Mouse (Mus musculus) E14TG2a.4 (cell line): ENCODE results near the gene Ndufaf8.

Experiments used
- H3K27me3 ChIP-seq: 2 replicates; pipeline ENCODE4 v1.6.1; 2014; ENCODE audit warnings: low read length, control low read depth; ENCODE audit not compliant: insufficient read depth
- H3K36me3 ChIP-seq: 2 replicates; pipeline ENCODE4 v1.6.1; 2014; ENCODE audit warnings: low read length, control low read depth; ENCODE audit not compliant: insufficient read depth
- H3K4me1 ChIP-seq: replicated peaks from 2 replicates; pipeline ENCODE4 v1.6.1; 2014; ENCODE audit warnings: low read depth, low read length, control low read depth
- H3K4me3 ChIP-seq: replicated peaks from 2 replicates; pipeline ENCODE4 v1.5.1; 2014; ENCODE audit warnings: mild to moderate bottlenecking, low read length
- H3K9me3 ChIP-seq: 2 replicates; pipeline ENCODE4 v1.6.1; 2014; ENCODE audit warnings: low read length, control low read depth
- CTCF ChIP-seq: conservative IDR thresholded peaks from 2 replicates; pipeline ENCODE4 v1.5.1; 2014; ENCODE audit warnings: low read length
- NANOG ChIP-seq: IDR thresholded peaks from 2 replicates; pipeline ENCODE4 v1.6.1; 2014; ENCODE audit warnings: borderline replicate concordance, low read length, mixed read lengths
- POU5F1 ChIP-seq: IDR thresholded peaks from 2 replicates; pipeline ENCODE4 v1.6.1; 2014; ENCODE audit warnings: low read length, borderline replicate concordance

Gene Ndufaf8

DNA sequence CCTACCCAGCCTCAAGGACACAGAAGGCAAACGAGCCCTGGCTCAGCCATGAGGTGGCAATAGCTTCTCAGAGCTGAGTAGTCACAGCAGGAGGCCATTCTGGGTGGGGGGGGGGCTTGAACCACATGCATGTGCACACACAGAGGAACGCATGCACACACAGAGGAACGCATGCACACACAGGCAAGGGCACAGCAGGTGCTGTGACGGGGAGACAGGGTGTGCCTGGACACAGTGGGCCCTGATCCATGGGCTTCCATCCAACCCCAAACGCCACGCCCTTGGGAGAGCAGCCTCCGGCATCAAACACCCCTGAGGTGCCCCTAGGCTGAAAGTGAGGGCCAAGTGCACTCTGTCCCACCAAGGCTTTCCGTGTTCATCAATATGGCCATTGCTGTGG is 37.5 kb downstream of the Ndufaf8 start:
- H3K9me3 ChIP-seq, result no peaks in the 10 kb centered on the region
- peaks cover 92% of the 10 kb centered on the region for H3K36me3 ChIP-seq
- no peak overlapping the region for H3K4me3 ChIP-seq
- peaks cover 68% of the 10 kb centered on the region for H3K4me1 ChIP-seq
- no peaks in the 10 kb centered on the region for H3K27me3 ChIP-seq
- no peak for TF ChIP-seq NANOG
- no peak for TF ChIP-seq CTCF
- no peak for TF ChIP-seq POU5F1

DNA sequence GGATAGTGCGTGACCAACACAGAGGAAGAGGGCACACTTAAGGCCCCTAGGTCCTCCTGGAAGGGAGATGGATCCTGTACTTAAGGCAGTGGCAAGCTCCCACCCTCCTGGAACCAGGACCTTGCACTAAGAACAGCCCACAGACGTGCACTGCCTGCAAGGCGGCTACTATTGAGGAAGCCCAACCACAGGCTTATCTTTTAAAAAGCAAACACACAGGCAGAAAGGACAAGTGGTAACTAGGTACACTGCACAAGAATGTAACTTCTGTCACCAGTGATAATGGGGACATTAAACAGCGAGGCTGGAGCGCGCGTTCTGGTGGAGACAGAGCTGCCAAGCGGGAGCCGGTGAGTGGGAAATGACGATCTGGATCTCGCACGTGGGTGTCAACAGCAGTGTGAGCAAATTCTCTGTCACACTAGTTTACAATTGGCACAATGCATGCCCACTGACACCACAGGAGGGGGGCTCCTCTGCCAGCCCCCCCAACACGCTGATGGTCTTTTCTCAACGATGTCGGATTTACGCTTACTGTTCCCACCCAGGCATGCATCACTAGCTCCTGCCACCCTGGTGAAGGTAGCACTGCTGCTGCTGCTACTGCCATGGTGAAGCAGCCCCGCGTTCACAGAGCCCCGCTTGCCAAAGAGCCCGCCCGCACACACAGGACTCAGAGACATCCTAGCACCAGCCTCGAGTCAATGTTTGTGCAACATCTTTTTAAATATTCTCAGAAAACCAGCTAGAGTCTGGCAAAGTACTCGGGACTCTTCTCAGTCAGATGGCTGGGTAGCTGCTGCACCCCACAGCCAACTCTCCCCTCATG is 38.3 kb downstream of the Ndufaf8 start:
- H3K9me3 ChIP-seq, result no peaks in the 10 kb centered on the region
- peaks cover 84% of the 10 kb centered on the region for H3K36me3 ChIP-seq
- peaks cover 75% of the 10 kb centered on the region for H3K4me1 ChIP-seq
- no peak overlapping the region for H3K4me3 ChIP-seq
- H3K27me3 ChIP-seq, result no peaks in the 10 kb centered on the region
- TF ChIP-seq CTCF, result no peak
- no peak for TF ChIP-seq POU5F1
- no peak for TF ChIP-seq NANOG

DNA sequence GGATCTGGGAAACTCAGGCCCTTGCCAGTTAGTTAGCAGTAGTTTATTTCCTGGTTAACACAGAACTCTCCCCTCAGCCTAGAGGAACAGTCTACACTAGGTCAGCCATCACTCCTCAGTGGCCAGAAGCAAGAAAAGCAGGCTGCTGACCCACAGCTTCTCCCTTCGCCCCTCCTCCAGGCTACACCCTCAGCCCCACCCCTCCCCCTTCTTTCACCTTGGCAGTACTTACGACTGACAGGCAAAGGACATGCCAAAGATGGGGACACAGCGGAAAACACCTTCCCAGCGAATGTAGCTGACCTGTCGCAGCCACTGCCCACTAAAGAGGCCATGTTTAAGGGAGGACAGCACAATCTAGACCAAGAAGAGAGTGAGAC is 38.9 kb downstream of the Ndufaf8 start:
- Histone ChIP-seq H3K27me3 (no peaks in the 10 kb centered on the region), H3K36me3 (peaks cover 78% of the 10 kb centered on the region), H3K9me3 (no peaks in the 10 kb centered on the region), H3K4me1 (peaks cover 81% of the 10 kb centered on the region), H3K4me3 (no peak overlapping the region)
- no peak for TF ChIP-seq POU5F1
- TF ChIP-seq CTCF, result no peak
- no peak for TF ChIP-seq NANOG

DNA sequence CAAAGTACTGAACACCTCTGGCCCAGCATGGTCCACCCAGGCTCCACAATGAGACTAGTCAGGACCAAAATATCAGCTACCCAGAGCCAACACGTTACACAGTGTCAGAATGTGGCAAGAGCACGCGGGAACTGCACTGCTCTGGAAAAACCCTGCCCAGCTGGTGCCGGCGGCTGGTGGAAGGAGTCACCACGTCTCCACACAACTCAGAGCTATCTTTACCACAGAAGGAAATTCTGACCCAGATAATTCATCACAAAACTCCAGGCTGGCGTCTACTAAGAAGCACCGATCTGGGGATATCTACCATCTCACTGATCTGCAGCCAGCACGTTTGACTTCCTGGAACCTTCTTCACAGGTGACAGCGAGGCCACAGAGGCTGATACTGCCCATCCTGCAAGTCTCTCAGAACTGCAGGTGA is 40.6 kb downstream of the Ndufaf8 start:
- Histone ChIP-seq H3K4me3 (no peak overlapping the region), H3K9me3 (no peaks in the 10 kb centered on the region), H3K36me3 (peaks cover 75% of the 10 kb centered on the region), H3K4me1 (peaks cover 91% of the 10 kb centered on the region), H3K27me3 (no peaks in the 10 kb centered on the region)
- TF ChIP-seq CTCF (no peak), POU5F1 (no peak), NANOG (no peak)

DNA sequence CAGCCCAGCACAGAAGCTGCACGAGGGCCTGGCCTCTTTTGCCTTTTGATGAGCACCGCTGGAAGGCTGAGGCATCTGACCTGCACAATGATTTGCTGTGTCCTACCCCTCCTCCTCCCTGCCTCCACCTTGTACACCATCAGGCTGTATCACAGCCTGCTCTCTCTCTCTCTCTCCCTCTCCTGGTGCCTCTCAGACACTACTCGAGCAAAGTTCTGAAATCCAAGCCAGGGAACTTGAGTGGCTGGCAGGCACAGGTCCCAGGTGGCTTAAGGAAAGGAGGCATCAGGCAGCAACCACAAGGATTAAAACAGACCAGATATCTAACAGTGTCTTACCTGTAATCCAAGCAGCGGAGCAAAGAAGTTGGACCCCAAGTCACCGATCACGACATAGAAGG is 41.5 kb downstream of the Ndufaf8 start:
- peaks cover 75% of the 10 kb centered on the region for H3K36me3 ChIP-seq
- H3K27me3 ChIP-seq, result no peaks in the 10 kb centered on the region
- TF ChIP-seq NANOG (no peak), POU5F1 (no peak), CTCF (no peak)
- no peak overlapping the region for H3K4me3 ChIP-seq
- peaks cover 91% of the 10 kb centered on the region for H3K4me1 ChIP-seq
- no peaks in the 10 kb centered on the region for H3K9me3 ChIP-seq

DNA sequence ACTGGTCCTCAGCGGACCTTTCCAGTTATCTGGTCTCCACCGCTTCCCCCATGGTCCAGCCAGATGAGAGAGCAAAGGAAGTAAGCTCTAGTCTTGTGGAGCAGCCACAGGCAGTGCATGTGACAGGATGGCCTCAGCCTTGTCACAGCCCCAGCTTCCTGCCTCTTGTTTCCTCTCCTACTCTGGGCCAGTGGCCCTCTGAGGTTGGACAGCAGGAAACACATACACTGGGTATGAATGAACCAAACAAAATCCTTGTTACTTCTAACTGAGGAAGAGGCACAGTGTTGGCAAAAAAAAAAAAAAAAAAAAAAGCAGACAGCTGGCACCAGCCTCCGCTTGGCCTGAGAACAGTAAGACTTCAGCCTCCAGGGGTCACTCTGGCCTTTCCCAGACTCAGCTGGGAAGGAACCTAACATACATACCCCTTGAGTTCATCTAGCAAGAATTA is 43.9 kb downstream of the Ndufaf8 start:
- peaks cover 92% of the 10 kb centered on the region for H3K4me1 ChIP-seq
- no peaks in the 10 kb centered on the region for H3K27me3 ChIP-seq
- H3K9me3 ChIP-seq, result no peaks in the 10 kb centered on the region
- H3K4me3 ChIP-seq, result no peak overlapping the region
- no peak for TF ChIP-seq CTCF
- no peak for TF ChIP-seq POU5F1
- no peak for TF ChIP-seq NANOG
- peaks cover 78% of the 10 kb centered on the region for H3K36me3 ChIP-seq

DNA sequence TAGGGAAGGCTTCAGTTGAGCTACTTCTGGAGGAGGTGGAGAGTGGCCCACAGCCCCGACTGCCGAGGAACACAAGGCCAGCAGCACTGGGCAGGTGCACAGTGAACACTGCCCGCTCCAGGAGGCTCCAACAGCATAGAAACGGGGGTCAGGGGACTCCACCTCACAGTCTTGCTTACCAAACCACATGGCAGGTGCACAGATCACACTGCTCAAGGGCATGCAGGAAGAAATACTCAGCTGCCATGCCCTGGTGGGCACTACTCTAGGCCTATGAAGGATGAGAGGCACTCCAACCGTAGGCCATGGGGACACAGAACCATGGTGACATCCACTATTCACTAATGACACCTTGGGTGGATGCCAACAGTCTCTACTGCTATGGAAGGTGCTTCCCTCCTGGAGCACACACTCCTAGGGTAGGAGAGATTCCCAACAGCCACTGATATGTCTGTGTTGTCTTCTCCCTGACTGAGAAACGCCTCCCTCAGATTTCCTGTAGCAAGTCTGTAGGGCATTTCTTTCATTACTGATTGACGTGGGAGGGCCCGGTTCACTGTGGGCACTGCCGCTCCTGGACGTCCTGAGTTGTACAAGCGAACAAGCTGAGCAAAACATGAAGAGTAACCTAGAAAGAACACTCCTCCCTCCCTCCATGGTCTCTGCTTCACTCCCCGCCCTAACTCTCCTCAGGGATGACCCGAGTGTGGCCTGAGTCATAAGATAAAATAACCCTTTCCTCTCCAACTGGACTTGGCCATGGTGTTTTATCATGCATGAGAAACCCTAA is 45.2 kb downstream of the Ndufaf8 start:
- TF ChIP-seq NANOG, result no peak
- TF ChIP-seq CTCF, result no peak
- TF ChIP-seq POU5F1, result no peak
- H3K9me3 ChIP-seq, result no peaks in the 10 kb centered on the region
- peaks cover 91% of the 10 kb centered on the region for H3K4me1 ChIP-seq
- H3K27me3 ChIP-seq, result no peaks in the 10 kb centered on the region
- peaks cover 67% of the 10 kb centered on the region for H3K36me3 ChIP-seq
- H3K4me3 ChIP-seq, result no peak overlapping the region

DNA sequence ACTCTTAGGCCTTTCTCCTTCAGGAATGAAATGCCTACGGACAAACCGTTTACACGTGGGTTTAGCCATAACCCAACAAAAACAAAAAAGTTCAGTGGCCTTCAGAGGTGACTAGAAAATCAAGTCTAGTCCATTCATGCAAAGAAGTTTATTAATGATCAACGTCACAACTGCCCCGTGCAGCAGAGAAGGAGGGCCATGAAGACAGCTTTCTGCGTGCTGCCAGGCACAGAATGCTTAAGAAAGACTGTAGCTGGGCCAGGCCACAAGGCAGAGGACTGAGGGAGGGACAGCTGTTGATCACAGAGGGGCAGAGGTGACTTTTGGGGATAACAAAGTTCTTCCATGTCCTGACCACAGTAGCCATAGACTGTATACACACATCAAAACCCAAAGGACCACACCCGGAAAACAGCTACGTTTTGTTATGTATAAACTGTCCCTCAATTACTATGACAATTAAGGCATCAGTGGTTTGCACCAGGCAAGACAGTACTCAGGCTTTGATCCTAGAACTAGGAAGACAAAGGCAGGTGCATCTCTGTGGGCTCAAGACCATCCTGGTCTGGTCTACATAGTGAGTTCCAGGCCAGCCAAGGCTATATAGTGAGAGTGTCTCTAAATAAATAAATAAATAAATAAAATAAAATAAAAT is 49.6 kb downstream of the Ndufaf8 start:
- H3K36me3 ChIP-seq, result peaks cover 43% of the 10 kb centered on the region
- H3K4me1 ChIP-seq, result peaks cover 79% of the 10 kb centered on the region
- H3K4me3 ChIP-seq, result no peak overlapping the region
- no peaks in the 10 kb centered on the region for H3K27me3 ChIP-seq
- no peaks in the 10 kb centered on the region for H3K9me3 ChIP-seq
- no peak for TF ChIP-seq POU5F1
- no peak for TF ChIP-seq NANOG
- no peak for TF ChIP-seq CTCF
